Mouse (Mus musculus): ENCODE measurements at regions not wholly inside any gene's neighbourhood (a gene's known extent, or its start where the extent isn't known, plus 50 kb on each side); places are given as distances from the start of the nearest gene placed in this dataset.

- no peak for DNase-seq
- Histone ChIP-seq H3K4me1 (ENCODE audit: control insufficient read depth, insufficient read depth, low read length) (no peaks in the 10 kb centered on the region), H3K4me3 (ENCODE audit: insufficient read depth, low read depth, low read length) (no peak overlapping the region), H3K36me3 (ENCODE audit: control insufficient read depth, insufficient read depth, low read length) (no peaks in the 10 kb centered on the region), H3K27ac (ENCODE audit: insufficient read depth, low read depth, low read length) (no peak overlapping the region), H3K27me3 (replicated peaks; ENCODE audit: control insufficient read depth, insufficient read depth, low read length) (no peaks in the 10 kb centered on the region)
- TF ChIP-seq CTCF (conservative IDR thresholded peaks at IDR 0.05; ENCODE audit: insufficient read depth, insufficient read length, low read depth, low read length) (no peak), POLR2A (IDR thresholded peaks at IDR 0.05; ENCODE audit: low read depth, low read length) (no peak)
These were observed 69.3 kb upstream of the Adamts16 start for GRCm38 (mm10) chr13:70910934-70911333.

GRCm38 (mm10) chr13:70904834-70905233 is 63.2 kb upstream of the Adamts16 start:
- TF ChIP-seq CTCF (conservative IDR thresholded peaks at IDR 0.05; ENCODE audit: insufficient read depth, insufficient read length, low read depth, low read length) (no peak), POLR2A (IDR thresholded peaks at IDR 0.05; ENCODE audit: low read depth, low read length) (no peak)
- Histone ChIP-seq H3K36me3 (ENCODE audit: control insufficient read depth, insufficient read depth, low read length) (no peaks in the 10 kb centered on the region), H3K27me3 (replicated peaks; ENCODE audit: control insufficient read depth, insufficient read depth, low read length) (no peaks in the 10 kb centered on the region), H3K4me1 (ENCODE audit: control insufficient read depth, insufficient read depth, low read length) (no peaks in the 10 kb centered on the region), H3K27ac (ENCODE audit: insufficient read depth, low read depth, low read length) (no peak overlapping the region), H3K4me3 (ENCODE audit: insufficient read depth, low read depth, low read length) (no peak overlapping the region)
- no peak for DNase-seq

GRCm38 (mm10) chr13:70903831-70904230 is 62.2 kb upstream of the Adamts16 start:
- Histone ChIP-seq H3K4me3 (ENCODE audit: insufficient read depth, low read depth, low read length) (no peak overlapping the region), H3K27ac (ENCODE audit: insufficient read depth, low read depth, low read length) (no peak overlapping the region), H3K27me3 (replicated peaks; ENCODE audit: control insufficient read depth, insufficient read depth, low read length) (no peaks in the 10 kb centered on the region), H3K4me1 (ENCODE audit: control insufficient read depth, insufficient read depth, low read length) (no peaks in the 10 kb centered on the region), H3K36me3 (ENCODE audit: control insufficient read depth, insufficient read depth, low read length) (no peaks in the 10 kb centered on the region)
- 81% methylated on average over 8 of the region's 8 CpGs for WGBS
- no peak for DNase-seq
- no peak for TF ChIP-seq POLR2A (IDR thresholded peaks at IDR 0.05; ENCODE audit: low read depth, low read length)
- no peak for TF ChIP-seq CTCF (conservative IDR thresholded peaks at IDR 0.05; ENCODE audit: insufficient read depth, insufficient read length, low read depth, low read length)

GRCm38 (mm10) chr13:70903150-70903549 is 61.5 kb upstream of the Adamts16 start:
- no peak overlapping the region for H3K27ac ChIP-seq (ENCODE audit: insufficient read depth, low read depth, low read length)
- no peak overlapping the region for H3K4me3 ChIP-seq (ENCODE audit: insufficient read depth, low read depth, low read length)
- no peaks in the 10 kb centered on the region for H3K27me3 ChIP-seq (replicated peaks; ENCODE audit: control insufficient read depth, insufficient read depth, low read length)
- no peak for DNase-seq
- H3K36me3 ChIP-seq (ENCODE audit: control insufficient read depth, insufficient read depth, low read length): no peaks in the 10 kb centered on the region
- H3K4me1 ChIP-seq (ENCODE audit: control insufficient read depth, insufficient read depth, low read length): no peaks in the 10 kb centered on the region
- TF ChIP-seq CTCF (conservative IDR thresholded peaks at IDR 0.05; ENCODE audit: insufficient read depth, insufficient read length, low read depth, low read length) (no peak), POLR2A (IDR thresholded peaks at IDR 0.05; ENCODE audit: low read depth, low read length) (no peak)
- WGBS: 73% methylated on average over 2 of the region's 2 CpGs

- H3K27ac ChIP-seq (ENCODE audit: insufficient read depth, low read depth, low read length): no peak overlapping the region
- no peak for DNase-seq
- H3K4me1 ChIP-seq (ENCODE audit: control insufficient read depth, insufficient read depth, low read length): no peaks in the 10 kb centered on the region
- TF ChIP-seq POLR2A (IDR thresholded peaks at IDR 0.05; ENCODE audit: low read depth, low read length) (no peak), CTCF (conservative IDR thresholded peaks at IDR 0.05; ENCODE audit: insufficient read depth, insufficient read length, low read depth, low read length) (no peak)
- WGBS: 34% methylated on average over 10 of the region's 10 CpGs
- H3K27me3 ChIP-seq (replicated peaks; ENCODE audit: control insufficient read depth, insufficient read depth, low read length): no peaks in the 10 kb centered on the region
- no peaks in the 10 kb centered on the region for H3K36me3 ChIP-seq (ENCODE audit: control insufficient read depth, insufficient read depth, low read length)
- H3K4me3 ChIP-seq (ENCODE audit: insufficient read depth, low read depth, low read length): no peak overlapping the region
These were observed 61.1 kb upstream of the Adamts16 start for GRCm38 (mm10) chr13:70902727-70903126.

GRCm38 (mm10) chr13:70891634-70892033 is 50.0 kb upstream of the Adamts16 start:
- no peak for DNase-seq
- H3K4me3 ChIP-seq (ENCODE audit: insufficient read depth, low read depth, low read length): no peak overlapping the region
- WGBS: 60% methylated on average over 5 of the region's 5 CpGs
- H3K27me3 ChIP-seq (replicated peaks; ENCODE audit: control insufficient read depth, insufficient read depth, low read length): no peaks in the 10 kb centered on the region
- no peak overlapping the region for H3K27ac ChIP-seq (ENCODE audit: insufficient read depth, low read depth, low read length)
- no peaks in the 10 kb centered on the region for H3K36me3 ChIP-seq (ENCODE audit: control insufficient read depth, insufficient read depth, low read length)
- TF ChIP-seq POLR2A (IDR thresholded peaks at IDR 0.05; ENCODE audit: low read depth, low read length): no peak
- no peak for TF ChIP-seq CTCF (conservative IDR thresholded peaks at IDR 0.05; ENCODE audit: insufficient read depth, insufficient read length, low read depth, low read length)
- no peaks in the 10 kb centered on the region for H3K4me1 ChIP-seq (ENCODE audit: control insufficient read depth, insufficient read depth, low read length)
